Mouse (Mus musculus) hindbrain, embryonic 10.5 days (tissue): ENCODE data around the gene Ccdc15. TPM values are rescaled to one million over a fixed set of nuclear protein-coding genes. Genes with fewer than 3 reads are reported as not detected.
A peak's percentile ranks its signal among the peaks of the same experiment; 100 is the strongest.

Experiments
- DNase-seq: peaks from one replicate; pipeline ENCODE4 v3.0.0-alpha.2; 2017; ENCODE audit warnings: low spot score
- H3K27ac ChIP-seq: fragments of 300-500 bp; sonication (generic); 2 replicates; pipeline ENCODE4 v1.5.1; 2016; ENCODE audit warnings: mild to moderate bottlenecking, moderate library complexity
- H3K27me3 ChIP-seq: fragments of 300-500 bp; sonication (generic); 2 replicates; pipeline ENCODE4 v1.6.1; 2016; ENCODE audit warnings: mild to moderate bottlenecking; ENCODE audit not compliant: poor library complexity, insufficient read depth, severe bottlenecking
- H3K36me3 ChIP-seq: fragments of 300-500 bp; sonication (generic); 2 replicates; pipeline ENCODE4 v1.6.1; 2016; ENCODE audit warnings: mild to moderate bottlenecking, moderate library complexity
- H3K4me1 ChIP-seq: fragments of 300-500 bp; sonication (generic); replicated peaks from 2 replicates; pipeline ENCODE4 v1.6.1; 2016; ENCODE audit warnings: mild to moderate bottlenecking
- H3K4me3 ChIP-seq: fragments of 300-500 bp; sonication (generic); 2 replicates; pipeline ENCODE4 v1.5.1; 2016; ENCODE audit warnings: mild to moderate bottlenecking, moderate library complexity
- H3K9me3 ChIP-seq: fragments of 300-500 bp; sonication (generic); 2 replicates; pipeline ENCODE4 v1.6.1; 2016; ENCODE audit warnings: mild to moderate bottlenecking, moderate library complexity
- WGBS: fragments of 180-500 bp; shearing (Covaris S2); methylation state at CpG from one replicate; pipeline ENCODE4 v1.1.7; 2016; 5-methylcytosine and 5-hydroxymethylcytosine counted together
- polyA plus RNA-seq: library from polyadenylated mRNA; unstranded; fragments of >200 nt; fragmentation: Nextera tagmentation; extraction: Ambion mirVana; gene quantifications from 2 replicates; pipeline ENCODE4 v1.2.1, GENCODE M21; 2016

Gene Ccdc15
- polyA plus RNA-seq, 1 experiment from 2014 or later: 7.9 TPM

- DNase-seq: no peak
- WGBS: 86% methylated on average over 1 of the region's 1 CpGs
- H3K9me3 ChIP-seq: no peaks in the 10 kb centered on the region
Observed at GRCm38 (mm10) chr9:37244600-37244999, 103.6 kb downstream of the Ccdc15 start.

DNA sequence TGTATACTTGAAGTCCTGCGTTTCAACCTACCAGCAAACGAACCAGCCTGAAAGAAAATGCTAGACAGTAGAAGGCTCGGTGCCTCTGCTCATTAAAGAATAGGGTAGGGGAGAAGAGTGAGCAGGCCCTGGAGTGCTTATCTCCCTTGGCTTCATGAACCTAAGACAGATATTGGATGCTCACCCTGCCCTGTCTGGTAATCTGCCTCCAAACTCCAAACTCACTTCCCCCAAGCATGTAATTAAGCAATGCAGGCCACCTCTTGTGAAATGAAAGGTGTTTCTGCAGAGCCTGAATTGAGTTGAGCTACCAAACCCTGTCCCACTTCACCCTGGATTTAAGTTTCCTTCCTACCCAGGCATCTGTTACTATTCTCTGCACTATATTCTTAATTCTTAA is 105.5 kb downstream of the Ccdc15 start:
- H3K4me3 ChIP-seq: no peak overlapping the region
- no peak for DNase-seq
- 87% methylated on average over 3 of the region's 3 CpGs for WGBS
- H3K9me3 ChIP-seq: no peaks in the 10 kb centered on the region
- H3K4me1 ChIP-seq: peaks cover 6% of the 10 kb centered on the region; the same call in 1 of the 2 replicates
- no peaks in the 10 kb centered on the region for H3K36me3 ChIP-seq
- no peaks in the 10 kb centered on the region for H3K27me3 ChIP-seq
- H3K27ac ChIP-seq: no peak overlapping the region

More at GRCm38 (mm10) chr9:37244600-37244999, 103.6 kb downstream of the Ccdc15 start:
- Histone ChIP-seq H3K27me3 (no peaks in the 10 kb centered on the region; the same call in 1 of the 2 replicates), H3K4me1 (peaks cover 11% of the 10 kb centered on the region; the same call in 1 of the 2 replicates), H3K36me3 (no peaks in the 10 kb centered on the region), H3K4me3 (no peak overlapping the region), H3K27ac (no peak overlapping the region)

- 69% methylated on average over 4 of the region's 4 CpGs for WGBS
- no peaks in the 10 kb centered on the region for H3K9me3 ChIP-seq
- no peak for DNase-seq
- no peak overlapping the region for H3K27ac ChIP-seq
- H3K4me1 ChIP-seq: peaks cover 14% of the 10 kb centered on the region
- no peak overlapping the region for H3K4me3 ChIP-seq
- H3K27me3 ChIP-seq: no peaks in the 10 kb centered on the region
- H3K36me3 ChIP-seq: peaks cover 13% of the 10 kb centered on the region; the same call in 1 of the 2 replicates
Observed at GRCm38 (mm10) chr9:37235951-37236737, 112.1 kb downstream of the Ccdc15 start.

GRCm38 (mm10) chr9:37232201-37233195 is 115.7 kb downstream of the Ccdc15 start:
- H3K9me3 ChIP-seq: no peaks in the 10 kb centered on the region
- H3K27ac ChIP-seq: 0 out of 2 replicates have a peak overlapping the region, but pooled peaks have one; percentile 20
- H3K27me3 ChIP-seq: no peaks in the 10 kb centered on the region
- no peak overlapping the region for H3K4me3 ChIP-seq
- H3K36me3 ChIP-seq: peaks cover 13% of the 10 kb centered on the region; the same call in 1 of the 2 replicates
- no peak for DNase-seq
- peaks cover 17% of the 10 kb centered on the region for H3K4me1 ChIP-seq
- WGBS: 60% methylated on average over 22 of the region's 22 CpGs

DNA sequence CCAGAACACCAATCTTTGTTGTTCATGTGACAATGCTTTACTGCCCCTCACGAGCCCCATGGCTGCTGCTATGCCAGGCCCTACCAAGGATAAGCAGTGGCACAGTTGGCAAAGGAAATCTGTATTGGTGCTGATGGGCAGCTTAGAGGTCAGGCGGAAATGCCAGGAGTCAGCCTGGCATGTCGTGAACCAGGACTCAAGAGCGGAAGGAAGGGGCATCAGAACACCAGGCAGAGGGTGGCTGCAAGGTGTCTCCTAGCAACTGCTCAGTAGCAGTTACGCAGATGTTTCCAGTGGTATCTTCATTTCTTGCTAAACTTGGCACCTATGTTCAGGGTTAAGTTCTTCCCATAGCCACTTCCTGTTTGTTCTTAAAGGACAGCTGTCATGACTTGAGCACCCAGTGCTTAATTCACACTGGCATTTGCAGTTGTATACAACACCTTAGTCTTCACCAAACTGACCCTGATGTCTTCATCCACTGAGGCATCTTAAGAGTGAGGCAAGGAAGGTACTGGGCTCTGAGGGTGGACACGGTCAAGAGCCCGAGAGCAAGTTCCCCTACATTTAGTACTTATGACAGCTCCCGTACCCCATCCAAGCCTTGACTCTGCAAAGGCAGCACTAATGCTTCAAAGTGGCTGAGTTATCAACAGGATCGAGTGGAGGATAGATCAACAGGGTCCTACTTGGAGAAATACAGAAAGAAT is 117.6 kb downstream of the Ccdc15 start:
- DNase-seq: no peak
- Histone ChIP-seq H3K27ac (no peak overlapping the region), H3K4me1 (peaks cover 17% of the 10 kb centered on the region), H3K36me3 (peaks cover 15% of the 10 kb centered on the region; the same call in 1 of the 2 replicates), H3K9me3 (no peaks in the 10 kb centered on the region), H3K4me3 (no peak overlapping the region), H3K27me3 (no peaks in the 10 kb centered on the region)
- WGBS: 94% methylated on average over 9 of the region's 9 CpGs

- H3K27me3 ChIP-seq: no peaks in the 10 kb centered on the region
- H3K9me3 ChIP-seq: no peaks in the 10 kb centered on the region
- H3K4me3 ChIP-seq: no peak overlapping the region
- peak; percentile 61 for DNase-seq
- no peak overlapping the region; the same call in 1 of the 2 replicates for H3K27ac ChIP-seq
- WGBS: 8% methylated on average over 1 of the region's 1 CpGs
- peaks cover 16% of the 10 kb centered on the region; the same call in 1 of the 2 replicates for H3K36me3 ChIP-seq
- H3K4me1 ChIP-seq: peaks cover 17% of the 10 kb centered on the region
Observed at GRCm38 (mm10) chr9:37229880-37230325, 118.3 kb downstream of the Ccdc15 start.

Other genes starting within 250 kb of the Ccdc15 start
- 35.0 and 40.3 TPM in 2 replicates for gene Pknox2, start 201.0 kb downstream of the Ccdc15 start, polyA plus RNA-seq
- gene Tmem218, start 140.2 kb downstream of the Ccdc15 start, polyA plus RNA-seq: 14.0 and 14.4 TPM in 2 replicates
- gene Slc37a2, start 92.7 kb downstream of the Ccdc15 start, polyA plus RNA-seq: 2.0 and 2.4 TPM in 2 replicates
- 0.51 TPM in 1 of 2 replicates, not detected in the other for gene Hepacam, start 18.9 kb upstream of the Ccdc15 start, polyA plus RNA-seq
- gene Robo4, start 53.5 kb upstream of the Ccdc15 start, polyA plus RNA-seq: 6.6 and 7.7 TPM in 2 replicates
- 29.1 and 148 TPM in 2 replicates for gene Robo3, start 84.8 kb upstream of the Ccdc15 start, polyA plus RNA-seq
- 36.8 and 40.0 TPM in 2 replicates for gene Msantd2, start 140.9 kb upstream of the Ccdc15 start, polyA plus RNA-seq
- gene Esam, start 179.6 kb upstream of the Ccdc15 start, polyA plus RNA-seq: 31.9 and 34.1 TPM in 2 replicates
- 0.60 and 0.78 TPM in 2 replicates for gene Vsig2, start 190.8 kb upstream of the Ccdc15 start, polyA plus RNA-seq
- 1.2 and 2.6 TPM in 2 replicates for gene Nrgn, start 204.5 kb upstream of the Ccdc15 start, polyA plus RNA-seq
- 6.0 and 8.2 TPM in 2 replicates for gene Siae, start 207.3 kb upstream of the Ccdc15 start, polyA plus RNA-seq